12 mouse cellular contexts compared by ENCODE assay signal in the genomic region with DNA sequence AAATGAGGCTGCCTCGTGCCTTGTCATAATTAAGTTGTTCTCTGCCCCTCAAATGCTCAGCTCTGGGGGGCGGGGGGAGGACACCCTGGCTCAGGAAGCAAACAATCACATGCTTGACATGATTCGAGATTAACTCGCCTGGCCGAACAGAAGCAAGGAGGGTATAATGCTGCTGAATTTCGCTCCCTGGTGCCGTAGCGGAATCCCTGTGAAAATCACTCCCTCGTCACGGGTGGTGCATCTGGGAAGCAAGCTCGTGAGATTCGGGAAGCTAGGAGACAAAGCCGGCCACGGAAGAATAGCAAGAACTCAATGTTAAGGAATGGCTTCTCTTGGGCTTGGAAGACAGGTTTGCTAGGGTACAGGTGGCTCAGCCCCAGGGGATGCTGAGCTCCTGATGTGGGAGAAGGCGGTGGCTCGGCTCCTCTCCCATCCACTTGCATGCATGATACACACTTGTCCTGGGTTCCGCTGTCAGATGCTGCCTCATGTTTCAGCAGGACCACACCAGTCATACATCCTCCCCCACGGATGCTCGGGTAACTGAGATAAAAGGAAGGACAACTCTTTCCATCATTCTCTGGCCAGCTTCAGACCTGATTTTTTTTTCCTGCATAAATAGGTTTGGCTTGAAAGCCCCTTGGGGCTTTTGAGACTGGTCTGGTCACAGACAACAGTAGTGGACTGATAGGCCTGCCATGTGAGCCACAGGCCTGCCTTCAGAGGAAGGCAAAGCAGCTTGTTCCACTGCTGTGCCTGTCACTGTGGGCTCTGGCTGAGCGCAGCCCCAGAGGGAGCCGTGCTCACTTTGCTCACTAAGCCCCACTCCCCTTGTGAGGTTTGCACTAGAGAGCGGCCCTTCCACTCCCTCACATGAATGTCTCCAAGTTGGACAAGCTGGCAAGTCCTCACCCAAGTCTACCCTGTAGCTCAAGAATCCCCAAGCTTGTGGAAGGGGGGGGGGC.
A peak's percentile ranks its signal among the peaks of the same experiment; 100 is the strongest.
DNase-seq lines count a peak whose midpoint lies in the region; ATAC-seq and TF ChIP-seq lines count a peak whose summit lies in the region.
"Had no signal": no experiment of that assay in that cellular context is flagged by ENCODE, and none has a peak within 500 bp of the region (broad histone marks: within the 10 kb centered on the region; RNA-seq: fewer than 3 reads in every experiment).

No protein-coding gene starts in this region.

- peak overlapping the region; percentile 25 for H3K4me2 ChIP-seq in kidney, embryonic 14.5 days (replicated peaks; ENCODE audit: low read depth, low read length)
- peak overlapping the region; percentile 31 for H3K4me2 ChIP-seq in forebrain, embryonic 12.5 days
- H3K4me2 ChIP-seq in midbrain, embryonic 13.5 days (replicated peaks): peak overlapping the region; percentile 28
- no peak overlapping the region for H3K4me2 ChIP-seq in liver, postnatal 0 days (ENCODE audit: low read depth, low read length)
- H3K4me2 ChIP-seq: intestine, embryonic 15.5 days; liver, embryonic 15.5 days had no signal

- ATAC-seq in kidney, embryonic 14.5 days (ENCODE audit: low FRiP score, low TSS enrichment): 0 out of 2 replicates have a peak, but pooled peaks have one; percentile 13
- ATAC-seq in forebrain, embryonic 12.5 days (ENCODE audit: low FRiP score): peak; percentile 25; the same call in 1 of the 2 replicates
- ATAC-seq in midbrain, embryonic 13.5 days: peak; percentile 35
- no peak for ATAC-seq in liver, postnatal 0 days
- ATAC-seq: CD4-positive, CD25-positive, alpha-beta regulatory T cell, adult 4 months; intestine, embryonic 15.5 days had no signal

- H3K4me1 ChIP-seq in kidney, embryonic 14.5 days (ENCODE audit: control insufficient read depth, insufficient read depth, low read length): peaks cover 13% of the 10 kb centered on the region
- H3K4me1 ChIP-seq in forebrain, embryonic 12.5 days: peaks cover 23% of the 10 kb centered on the region
- peaks cover 18% of the 10 kb centered on the region for H3K4me1 ChIP-seq in midbrain, embryonic 13.5 days (replicated peaks)
- H3K4me1 ChIP-seq in liver, postnatal 0 days (ENCODE audit: insufficient read depth): no peaks in the 10 kb centered on the region
- H3K4me1 ChIP-seq: intestine, embryonic 15.5 days; liver, embryonic 15.5 days had no signal

- no peak for TF ChIP-seq EP300 in liver, postnatal 0 days (IDR thresholded peaks at IDR 0.05; ENCODE audit: low read depth)

- no peak for DNase-seq in kidney, adult 8-10 months
- peak; percentile 47 for DNase-seq in brain, adult 2 months (ENCODE audit: low read depth, low spot score)
- DNase-seq in liver, postnatal 0 days: no peak
- no peak for DNase-seq in thymus, postnatal 25 days
- no peak for DNase-seq in right cerebral cortex, postnatal 4 days

- peak overlapping the region; percentile 23; the same call in 1 of the 2 replicates for H3K9ac ChIP-seq in kidney, embryonic 14.5 days (ENCODE audit: low read depth, low read length)
- 0 out of 2 replicates have a peak overlapping the region, but pooled peaks have one; percentile 9 for H3K9ac ChIP-seq in forebrain, embryonic 12.5 days
- peak overlapping the region; percentile 36 for H3K9ac ChIP-seq in midbrain, embryonic 13.5 days (replicated peaks)
- H3K9ac ChIP-seq in liver, postnatal 0 days (replicated peaks): no peak overlapping the region
- H3K9ac ChIP-seq: intestine, embryonic 15.5 days; liver, embryonic 15.5 days had no signal

- peak overlapping the region; percentile 42; the same call in 1 of the 2 replicates for H3K27ac ChIP-seq in kidney, embryonic 14.5 days (ENCODE audit: low read depth, low read length)
- H3K27ac ChIP-seq in forebrain, embryonic 12.5 days: no peak overlapping the region
- H3K27ac ChIP-seq in midbrain, embryonic 13.5 days: 0 out of 2 replicates have a peak overlapping the region, but pooled peaks have one; percentile 14
- H3K27ac ChIP-seq in liver, postnatal 0 days (ENCODE audit: low read depth): no peak overlapping the region
- H3K27ac ChIP-seq: heart, embryonic 10.5 days; intestine, embryonic 15.5 days; liver, embryonic 15.5 days had no signal

- H3K9me3 ChIP-seq in kidney, embryonic 14.5 days (ENCODE audit: control insufficient read depth, low read length): no peaks in the 10 kb centered on the region
- peaks cover 3% of the 10 kb centered on the region; the same call in 1 of the 2 replicates for H3K9me3 ChIP-seq in forebrain, embryonic 12.5 days
- no peaks in the 10 kb centered on the region for H3K9me3 ChIP-seq in midbrain, embryonic 13.5 days
- H3K9me3 ChIP-seq in liver, postnatal 0 days (ENCODE audit: low read length): no peaks in the 10 kb centered on the region
- H3K9me3 ChIP-seq: heart, embryonic 10.5 days; intestine, embryonic 15.5 days; liver, embryonic 15.5 days had no signal

- H3K36me3 ChIP-seq in kidney, embryonic 14.5 days (ENCODE audit: control insufficient read depth, insufficient read depth, low read length): no peaks in the 10 kb centered on the region
- H3K36me3 ChIP-seq in forebrain, embryonic 12.5 days (replicated peaks): no peaks in the 10 kb centered on the region
- H3K36me3 ChIP-seq in midbrain, embryonic 13.5 days: no peaks in the 10 kb centered on the region
- no peaks in the 10 kb centered on the region for H3K36me3 ChIP-seq in liver, postnatal 0 days (replicated peaks; ENCODE audit: insufficient read depth, low read length)
- H3K36me3 ChIP-seq: heart, embryonic 10.5 days; intestine, embryonic 15.5 days; liver, embryonic 15.5 days had no signal

- no peak overlapping the region for H3K4me3 ChIP-seq in kidney, embryonic 14.5 days (ENCODE audit: low read length)
- H3K4me3 ChIP-seq in forebrain, embryonic 12.5 days (replicated peaks): no peak overlapping the region
- no peak overlapping the region for H3K4me3 ChIP-seq in midbrain, embryonic 13.5 days (replicated peaks)
- H3K4me3 ChIP-seq in liver, postnatal 0 days (ENCODE audit: low read depth, low read length): no peak overlapping the region
- H3K4me3 ChIP-seq: heart, embryonic 10.5 days; intestine, embryonic 15.5 days; liver, embryonic 15.5 days had no signal

- TF ChIP-seq CTCF in liver, postnatal 0 days (IDR thresholded peaks at IDR 0.05; ENCODE audit: low read depth): no peak

- no peaks in the 10 kb centered on the region for H3K27me3 ChIP-seq in kidney, embryonic 14.5 days (ENCODE audit: control insufficient read depth, insufficient read depth, low read length)
- 0 out of 2 replicates have a peak, but pooled peaks cover 2% of the 10 kb centered on the region for H3K27me3 ChIP-seq in forebrain, embryonic 12.5 days
- H3K27me3 ChIP-seq in midbrain, embryonic 13.5 days: 0 out of 2 replicates have a peak, but pooled peaks cover 2% of the 10 kb centered on the region
- no peaks in the 10 kb centered on the region for H3K27me3 ChIP-seq in liver, postnatal 0 days (ENCODE audit: insufficient read depth, low read length)
- H3K27me3 ChIP-seq: intestine, embryonic 15.5 days; liver, embryonic 15.5 days had no signal

- 36% methylated on average over 22 of the region's 22 CpGs for WGBS in kidney, embryonic 14.5 days
- WGBS in forebrain, embryonic 12.5 days: 26% methylated on average over 22 of the region's 22 CpGs
- 23% methylated on average over 22 of the region's 22 CpGs for WGBS in midbrain, embryonic 13.5 days
- WGBS in liver, postnatal 0 days (ENCODE audit: insufficient replicate concordance): 67% methylated on average over 22 of the region's 22 CpGs

Comparison
In these comparisons a context has a peak if more than half of its experiments do, and no peak if none do; other contexts are left out.
1. H3K27ac ChIP-seq: peak in kidney, embryonic 14.5 days (single experiment) and midbrain, embryonic 13.5 days (single experiment); none in forebrain, embryonic 12.5 days (single experiment) and liver, postnatal 0 days (single experiment).